Mouse (Mus musculus): ENCODE results near the gene Pum2.

The Pum2 gene

DNA sequence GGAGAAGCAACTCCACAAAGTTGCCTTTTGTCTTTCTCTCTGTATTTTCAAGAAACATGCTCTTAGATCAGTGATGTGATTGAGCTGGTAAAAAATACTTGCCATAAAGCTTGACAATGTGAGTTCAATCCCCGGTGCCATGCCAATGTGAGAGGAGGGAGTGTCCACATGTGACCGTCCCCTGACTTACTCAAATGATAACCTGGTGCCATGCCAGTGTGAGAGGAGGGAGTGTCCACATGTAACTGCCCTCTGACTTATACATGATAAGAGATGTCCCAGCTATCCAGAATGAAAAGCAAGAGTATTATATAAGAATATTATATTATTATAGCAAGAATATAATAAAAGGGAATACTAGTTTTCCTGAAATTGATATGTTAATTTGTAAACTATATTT is 34.9 kb downstream of the Pum2 start:
- Histone ChIP-seq H3K27me3 (ENCODE audit: insufficient read depth, low read length) (no peaks in the 10 kb centered on the region), H3K4me3 (replicated peaks; ENCODE audit: low read length) (no peak overlapping the region), H3K9me3 (ENCODE audit: low read length) (no peaks in the 10 kb centered on the region), H3K36me3 (ENCODE audit: insufficient read depth, low read length) (peaks cover 83% of the 10 kb centered on the region), H3K4me1 (replicated peaks; ENCODE audit: low read depth, low read length) (no peaks in the 10 kb centered on the region)
- TF ChIP-seq CTCF (conservative IDR thresholded peaks at IDR 0.05; ENCODE audit: low read length) (no peak), POU5F1 (IDR thresholded peaks at IDR 0.05; ENCODE audit: borderline replicate concordance, low read length) (no peak), NANOG (IDR thresholded peaks at IDR 0.05; ENCODE audit: borderline replicate concordance, low read length) (no peak)

DNA sequence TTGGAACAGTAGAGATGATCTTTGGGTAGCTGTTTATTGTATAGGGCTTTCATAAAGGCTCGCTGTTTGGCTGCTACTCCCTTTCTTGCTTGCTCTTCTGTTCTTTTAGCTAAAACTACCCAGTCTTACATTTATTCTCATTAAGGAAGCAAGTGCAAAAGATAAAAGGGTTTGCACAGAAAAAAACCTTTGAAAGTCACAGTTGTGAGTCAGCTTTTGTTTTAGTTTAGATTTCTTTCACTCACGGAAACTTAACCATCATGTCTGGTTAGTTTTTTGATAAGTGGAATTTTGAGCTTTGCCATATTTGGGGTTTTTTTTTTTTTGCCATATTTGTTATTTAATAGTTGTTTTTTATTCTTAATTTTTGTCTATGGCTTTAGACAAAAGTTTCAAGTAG is 38.7 kb downstream of the Pum2 start:
- H3K27me3 ChIP-seq (ENCODE audit: insufficient read depth, low read length): no peaks in the 10 kb centered on the region
- H3K4me3 ChIP-seq (replicated peaks; ENCODE audit: low read length): no peak overlapping the region
- no peaks in the 10 kb centered on the region for H3K9me3 ChIP-seq (ENCODE audit: low read length)
- H3K36me3 ChIP-seq (ENCODE audit: insufficient read depth, low read length): peaks cover 74% of the 10 kb centered on the region
- H3K4me1 ChIP-seq (replicated peaks; ENCODE audit: low read depth, low read length): no peaks in the 10 kb centered on the region
- TF ChIP-seq NANOG (IDR thresholded peaks at IDR 0.05; ENCODE audit: borderline replicate concordance, low read length): no peak

DNA sequence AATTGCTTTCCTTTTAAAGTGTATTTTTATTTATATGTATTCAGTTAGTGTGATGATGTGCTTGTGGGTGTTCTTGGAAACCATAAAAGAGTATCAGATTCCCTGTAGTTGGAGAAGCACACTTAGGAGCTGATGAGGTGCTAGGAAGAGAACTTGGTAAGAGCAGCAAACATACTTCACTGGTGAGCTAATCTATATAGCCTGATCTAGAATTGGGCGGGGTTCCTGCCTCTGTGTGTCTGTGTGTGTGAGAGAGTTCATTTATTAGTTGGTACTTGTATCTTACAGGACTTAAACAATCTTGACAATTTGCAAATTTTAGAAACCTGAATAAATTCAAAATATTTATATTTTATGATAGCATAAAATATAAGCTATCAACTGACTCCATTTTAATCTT is 42.2 kb downstream of the Pum2 start:
- H3K4me3 ChIP-seq (replicated peaks; ENCODE audit: low read length): no peak overlapping the region
- H3K36me3 ChIP-seq (ENCODE audit: insufficient read depth, low read length): peaks cover 74% of the 10 kb centered on the region
- TF ChIP-seq NANOG (IDR thresholded peaks at IDR 0.05; ENCODE audit: borderline replicate concordance, low read length) (no peak), POU5F1 (IDR thresholded peaks at IDR 0.05; ENCODE audit: borderline replicate concordance, low read length) (no peak)
- H3K9me3 ChIP-seq (ENCODE audit: low read length): no peaks in the 10 kb centered on the region
- no peaks in the 10 kb centered on the region for H3K4me1 ChIP-seq (replicated peaks; ENCODE audit: low read depth, low read length)
- no peaks in the 10 kb centered on the region for H3K27me3 ChIP-seq (ENCODE audit: insufficient read depth, low read length)

DNA sequence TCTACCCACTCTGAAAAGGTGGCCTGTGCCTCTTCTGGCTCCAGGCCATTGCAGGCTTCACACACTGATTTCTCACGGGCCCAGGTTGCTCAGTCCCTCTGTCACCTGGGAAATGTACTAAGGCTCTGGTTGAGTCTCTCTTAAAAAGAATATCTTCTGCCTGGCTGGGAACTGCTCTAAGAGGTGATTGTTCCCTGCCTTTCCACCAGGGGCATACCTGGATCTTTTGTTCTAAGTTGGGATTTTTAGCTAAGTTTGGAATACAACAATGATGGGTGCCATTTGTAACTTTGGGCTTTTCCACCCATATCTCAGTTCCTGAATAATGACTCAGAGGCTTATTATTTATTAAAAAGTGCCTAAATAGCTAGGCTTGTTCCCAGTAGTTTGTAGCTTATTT is 53.0 kb downstream of the Pum2 start:
- TF ChIP-seq CTCF (conservative IDR thresholded peaks at IDR 0.05; ENCODE audit: low read length): peak; percentile 49
- TF ChIP-seq POU5F1 (IDR thresholded peaks at IDR 0.05; ENCODE audit: borderline replicate concordance, low read length): no peak
- no peak for TF ChIP-seq NANOG (IDR thresholded peaks at IDR 0.05; ENCODE audit: borderline replicate concordance, low read length)
- Histone ChIP-seq H3K9me3 (ENCODE audit: low read length) (no peaks in the 10 kb centered on the region), H3K36me3 (ENCODE audit: insufficient read depth, low read length) (peaks cover 77% of the 10 kb centered on the region)

DNA sequence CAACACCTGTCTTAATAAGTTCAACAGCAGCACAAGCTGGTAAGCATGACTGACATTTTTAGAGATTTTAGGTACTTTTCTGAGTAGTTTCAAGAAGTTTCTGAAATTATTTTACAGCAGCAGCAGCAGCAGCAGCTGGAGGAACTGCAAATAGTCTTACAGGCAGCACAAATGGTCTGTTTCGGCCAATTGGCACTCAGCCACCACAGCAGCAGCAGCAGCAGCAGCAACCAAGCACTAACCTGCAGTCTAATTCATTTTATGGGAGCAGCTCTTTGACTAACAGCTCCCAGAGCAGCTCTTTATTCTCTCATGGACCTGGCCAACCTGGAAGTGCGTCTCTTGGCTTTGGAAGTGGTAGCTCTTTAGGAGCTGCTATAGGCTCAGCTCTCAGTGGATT is 54.8 kb downstream of the Pum2 start:
- Histone ChIP-seq H3K4me1 (replicated peaks; ENCODE audit: low read depth, low read length) (0 out of 2 replicates have a peak, but pooled peaks cover 3% of the 10 kb centered on the region), H3K27me3 (ENCODE audit: insufficient read depth, low read length) (no peaks in the 10 kb centered on the region), H3K9me3 (ENCODE audit: low read length) (no peaks in the 10 kb centered on the region), H3K4me3 (replicated peaks; ENCODE audit: low read length) (no peak overlapping the region), H3K36me3 (ENCODE audit: insufficient read depth, low read length) (peaks cover 75% of the 10 kb centered on the region)
- TF ChIP-seq CTCF (conservative IDR thresholded peaks at IDR 0.05; ENCODE audit: low read length): no peak
- no peak for TF ChIP-seq NANOG (IDR thresholded peaks at IDR 0.05; ENCODE audit: borderline replicate concordance, low read length)
- no peak for TF ChIP-seq POU5F1 (IDR thresholded peaks at IDR 0.05; ENCODE audit: borderline replicate concordance, low read length)

More for the DNA sequence above, 53.0 kb downstream of the Pum2 start:
- Histone ChIP-seq H3K4me1 (replicated peaks; ENCODE audit: low read depth, low read length) (0 out of 2 replicates have a peak, but pooled peaks cover 3% of the 10 kb centered on the region), H3K27me3 (ENCODE audit: insufficient read depth, low read length) (no peaks in the 10 kb centered on the region), H3K4me3 (replicated peaks; ENCODE audit: low read length) (no peak overlapping the region)

DNA sequence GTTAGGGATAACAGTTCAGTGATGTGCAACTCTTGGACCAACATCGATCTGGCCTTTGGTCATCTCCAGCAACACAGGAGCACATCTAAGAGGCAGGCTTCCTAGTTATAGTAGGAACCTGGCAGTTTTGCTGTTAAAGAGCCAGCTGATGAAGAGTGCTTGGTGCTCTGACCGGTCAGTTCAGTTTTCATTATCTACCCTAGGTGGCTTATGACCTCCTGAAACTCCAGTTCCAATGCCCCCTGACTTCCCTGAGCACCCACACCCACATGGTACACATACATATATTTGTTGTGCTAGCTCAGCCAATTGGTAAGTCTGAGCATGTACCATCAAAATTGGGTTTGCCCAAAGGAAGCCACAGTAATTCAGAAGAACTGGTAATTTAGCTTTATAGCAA is 79.7 kb downstream of the Pum2 start:
- TF ChIP-seq NANOG (IDR thresholded peaks at IDR 0.05; ENCODE audit: borderline replicate concordance, low read length) (no peak), POU5F1 (IDR thresholded peaks at IDR 0.05; ENCODE audit: borderline replicate concordance, low read length) (no peak), CTCF (conservative IDR thresholded peaks at IDR 0.05; ENCODE audit: low read length) (no peak)

DNA sequence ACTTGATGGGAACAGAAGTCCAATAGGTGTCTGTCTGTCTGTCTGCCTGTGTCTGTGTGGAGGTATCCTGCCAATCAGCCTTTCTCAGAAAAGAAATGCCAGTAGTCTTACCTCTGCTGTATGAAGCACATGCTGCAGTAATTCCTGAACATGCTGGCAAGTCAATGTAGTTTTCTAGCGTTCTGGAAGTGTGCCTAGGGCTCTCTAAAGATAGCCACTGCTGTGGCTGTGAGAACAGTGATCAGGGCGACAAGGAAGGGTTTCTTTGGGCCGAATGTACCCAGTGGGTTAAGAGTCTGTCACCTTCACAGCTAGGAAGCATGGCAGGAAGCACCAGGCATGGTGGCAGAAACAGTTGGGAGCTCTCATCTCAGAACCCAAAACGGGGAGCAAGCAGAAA is 80.2 kb downstream of the Pum2 start:
- Histone ChIP-seq H3K4me3 (replicated peaks; ENCODE audit: low read length) (no peak overlapping the region), H3K9me3 (ENCODE audit: low read length) (no peaks in the 10 kb centered on the region), H3K36me3 (ENCODE audit: insufficient read depth, low read length) (peaks cover 56% of the 10 kb centered on the region), H3K4me1 (replicated peaks; ENCODE audit: low read depth, low read length) (peaks cover 36% of the 10 kb centered on the region), H3K27me3 (ENCODE audit: insufficient read depth, low read length) (no peaks in the 10 kb centered on the region)
- TF ChIP-seq CTCF (conservative IDR thresholded peaks at IDR 0.05; ENCODE audit: low read length): no peak
- no peak for TF ChIP-seq NANOG (IDR thresholded peaks at IDR 0.05; ENCODE audit: borderline replicate concordance, low read length)
- TF ChIP-seq POU5F1 (IDR thresholded peaks at IDR 0.05; ENCODE audit: borderline replicate concordance, low read length): no peak

More for the DNA sequence above, 79.7 kb downstream of the Pum2 start:
- Histone ChIP-seq H3K4me3 (replicated peaks; ENCODE audit: low read length) (no peak overlapping the region), H3K27me3 (ENCODE audit: insufficient read depth, low read length) (no peaks in the 10 kb centered on the region), H3K9me3 (ENCODE audit: low read length) (no peaks in the 10 kb centered on the region), H3K36me3 (ENCODE audit: insufficient read depth, low read length) (peaks cover 61% of the 10 kb centered on the region), H3K4me1 (replicated peaks; ENCODE audit: low read depth, low read length) (peaks cover 31% of the 10 kb centered on the region)

DNA sequence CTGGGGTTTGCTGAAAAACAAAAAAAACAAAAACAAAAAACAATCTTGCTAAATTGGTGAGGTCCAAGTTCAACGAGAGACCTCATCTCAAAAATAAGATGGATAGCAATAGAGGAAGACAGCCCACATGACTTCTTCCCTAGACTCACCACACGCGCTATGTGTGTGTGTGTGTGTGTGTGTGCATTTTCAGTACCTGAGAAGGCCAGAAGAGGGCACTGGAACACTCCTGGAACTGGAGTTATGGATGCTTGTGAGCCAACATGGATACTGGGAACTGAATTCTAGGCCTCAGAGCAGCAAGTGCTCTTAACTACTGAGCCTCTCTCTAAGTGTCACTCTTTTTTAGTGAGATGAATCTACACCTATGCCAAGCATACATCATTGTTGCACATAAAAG is 84.1 kb downstream of the Pum2 start:
- TF ChIP-seq POU5F1 (IDR thresholded peaks at IDR 0.05; ENCODE audit: borderline replicate concordance, low read length) (no peak), CTCF (conservative IDR thresholded peaks at IDR 0.05; ENCODE audit: low read length) (peak; percentile 71), NANOG (IDR thresholded peaks at IDR 0.05; ENCODE audit: borderline replicate concordance, low read length) (no peak)
- H3K36me3 ChIP-seq (ENCODE audit: insufficient read depth, low read length): peaks cover 23% of the 10 kb centered on the region
- H3K4me1 ChIP-seq (replicated peaks; ENCODE audit: low read depth, low read length): peaks cover 51% of the 10 kb centered on the region
- no peaks in the 10 kb centered on the region for H3K9me3 ChIP-seq (ENCODE audit: low read length)
- no peaks in the 10 kb centered on the region for H3K27me3 ChIP-seq (ENCODE audit: insufficient read depth, low read length)
- no peak overlapping the region for H3K4me3 ChIP-seq (replicated peaks; ENCODE audit: low read length)

DNA sequence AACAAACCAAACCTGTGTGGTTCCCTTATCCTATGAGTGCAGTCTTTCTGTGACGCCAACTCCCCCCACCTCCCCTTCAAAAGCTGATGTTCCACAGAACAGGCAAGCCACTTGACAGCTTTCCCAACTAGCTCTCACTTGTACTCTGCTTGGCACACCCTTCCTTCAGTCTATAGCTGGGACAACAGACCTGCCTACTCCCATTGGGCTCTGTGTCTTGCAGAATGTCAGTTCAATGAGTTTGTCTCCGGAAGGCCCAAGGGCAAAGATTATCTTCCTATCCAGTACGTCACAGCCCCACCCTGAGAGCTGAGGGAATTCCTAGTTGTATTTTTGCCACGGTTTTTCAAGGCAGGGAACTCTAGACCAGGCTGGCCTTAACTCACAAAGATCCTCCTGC is 85.2 kb downstream of the Pum2 start:
- H3K9me3 ChIP-seq (ENCODE audit: low read length): no peaks in the 10 kb centered on the region
- H3K4me1 ChIP-seq (replicated peaks; ENCODE audit: low read depth, low read length): peaks cover 50% of the 10 kb centered on the region
- no peak overlapping the region for H3K4me3 ChIP-seq (replicated peaks; ENCODE audit: low read length)
- peaks cover 12% of the 10 kb centered on the region for H3K36me3 ChIP-seq (ENCODE audit: insufficient read depth, low read length)
- TF ChIP-seq POU5F1 (IDR thresholded peaks at IDR 0.05; ENCODE audit: borderline replicate concordance, low read length) (no peak), CTCF (conservative IDR thresholded peaks at IDR 0.05; ENCODE audit: low read length) (no peak), NANOG (IDR thresholded peaks at IDR 0.05; ENCODE audit: borderline replicate concordance, low read length) (no peak)
- no peaks in the 10 kb centered on the region for H3K27me3 ChIP-seq (ENCODE audit: insufficient read depth, low read length)
